Mouse (Mus musculus) heart, postnatal 10 days (tissue): ENCODE measurements at regions not wholly inside any gene's neighbourhood (a gene's known extent, or its start where the extent isn't known, plus 50 kb on each side); places are given as distances from the start of the nearest gene placed in this dataset.
A peak's percentile ranks its signal among the peaks of the same experiment; 100 is the strongest.

ENCODE experiments used
- DNase-seq, 2 experiments: peaks; one replicate each; pipeline ENCODE4 v3.0.0; 2021
- intact Hi-C: fragments of 180-260 bp; cut with DNase I; formaldehyde crosslinking; loops from one replicate; pipeline ENCODE4 v1.15.1; 2025

DNA sequence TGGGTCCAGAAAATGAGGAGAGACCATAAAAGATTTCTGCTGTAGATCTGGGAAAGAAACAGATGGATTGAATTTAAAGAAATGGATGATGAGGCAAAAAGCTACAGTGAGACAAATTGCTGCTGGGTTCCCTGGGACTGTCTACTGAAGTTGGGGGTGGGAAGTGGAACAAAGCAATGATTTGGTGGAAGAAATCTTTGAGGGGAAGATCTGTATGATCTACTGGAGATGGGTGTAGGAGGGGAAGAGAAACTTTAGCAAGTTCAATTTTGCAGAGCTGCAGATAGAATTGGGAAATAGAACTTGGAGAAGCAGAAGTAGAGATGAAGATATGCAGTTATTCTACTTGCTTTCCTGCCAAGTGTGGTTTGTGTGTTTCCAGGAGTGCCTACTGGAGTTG, 5478.8 kb downstream of the 9330182O14Rik start:
- intact Hi-C loops, result no loop called here
- DNase-seq, result no peak

GRCm38 (mm10) chr15:45646256-45646655, 5512.1 kb downstream of the 9330182O14Rik start:
- DNase-seq, result no peak
- intact Hi-C loops, result no loop called here

- intact Hi-C loops, result no loop called here
- no peak for DNase-seq
These were observed 5529.4 kb downstream of the 9330182O14Rik start for GRCm38 (mm10) chr15:45663601-45664000.

DNA sequence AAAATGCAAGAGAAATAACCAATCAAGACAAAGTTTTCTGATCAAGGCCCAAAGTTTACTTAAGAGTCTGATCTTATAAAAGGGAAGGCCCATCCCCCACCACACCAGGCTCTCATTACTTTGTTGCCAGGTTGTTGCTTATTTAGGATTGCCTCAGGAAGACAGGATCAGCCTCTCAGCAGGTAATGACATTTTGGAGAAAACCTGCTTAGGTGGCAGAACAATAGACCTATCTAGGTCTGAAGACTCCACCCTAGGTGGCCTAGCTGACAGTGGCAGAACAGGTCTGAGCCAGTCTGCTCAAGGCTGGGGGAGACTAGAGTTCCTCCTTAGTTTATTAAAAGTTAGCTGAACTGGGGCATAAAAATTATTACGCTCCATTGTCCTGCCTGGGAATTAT, 5555.3 kb downstream of the 9330182O14Rik start:
- no peak for DNase-seq

GRCm38 (mm10) chr15:45690026-45690425, 5555.9 kb downstream of the 9330182O14Rik start:
- DNase-seq, result no peak

More for the DNA sequence above, 5555.3 kb downstream of the 9330182O14Rik start:
- intact Hi-C loops, result no loop called here

GRCm38 (mm10) chr15:45711109-45711508, 5576.9 kb downstream of the 9330182O14Rik start:
- intact Hi-C loops, result no loop called here
- DNase-seq, result no peak

More at GRCm38 (mm10) chr15:45690026-45690425, 5555.9 kb downstream of the 9330182O14Rik start:
- intact Hi-C loops, result no loop called here

DNA sequence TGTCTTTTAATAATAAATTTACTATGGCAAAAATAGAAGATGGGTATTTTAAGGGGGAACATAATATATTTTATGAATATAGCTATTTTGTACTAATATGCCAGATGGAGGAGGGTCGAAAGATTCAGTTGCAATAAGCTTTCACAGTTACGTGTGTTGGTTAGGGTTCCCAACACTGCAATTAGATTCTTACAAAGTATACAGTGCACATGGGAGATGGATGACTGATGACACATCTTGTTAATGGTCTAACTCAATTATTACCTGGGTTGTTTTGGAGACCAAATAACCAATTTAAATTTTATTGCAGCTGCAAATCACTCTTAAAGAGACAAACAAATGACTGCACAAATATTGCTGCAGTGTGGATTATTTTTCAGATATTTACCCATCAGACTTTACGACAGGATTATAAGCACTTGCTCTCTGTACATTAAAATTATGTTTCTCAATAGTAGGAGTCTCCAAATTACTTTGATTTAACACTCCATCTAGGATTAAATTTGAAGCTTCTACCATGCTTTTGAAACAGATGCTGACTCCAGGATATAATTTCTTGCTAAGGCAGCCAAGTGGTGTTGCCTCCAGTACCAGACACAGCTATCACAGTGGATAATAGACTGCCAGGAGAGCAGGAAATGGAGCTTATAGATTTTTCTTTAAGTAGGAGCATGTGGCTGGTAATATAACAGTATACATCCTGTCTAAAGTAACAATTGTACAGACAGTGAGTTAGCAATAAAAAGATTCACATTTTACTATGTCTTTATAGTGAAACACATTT, 5596.4 kb downstream of the 9330182O14Rik start:
- intact Hi-C loops, result no loop called here
- DNase-seq, result no peak

GRCm38 (mm10) chr15:45763225-45763624, 5629.1 kb downstream of the 9330182O14Rik start:
- DNase-seq, result peak in 1 of 2 experiments; percentile 3
- intact Hi-C loops, result no loop called here
